Mouse (Mus musculus) heart, embryonic 16.5 days (tissue): ENCODE data around the gene Serf1. TPM values are rescaled to one million over a fixed set of nuclear protein-coding genes. Genes with fewer than 3 reads are reported as not detected.

Experiments used
- ATAC-seq: fragments of 200-750 bp; cut with Nextera tagmentation; replicated peaks from 2 replicates; pipeline ENCODE4 v1.8.0; 2017; ENCODE audit warnings: moderate number of reproducible peaks; ENCODE audit not compliant: insufficient read depth, low FRiP score; ENCODE audit errors: extremely low read depth
- H3K27ac ChIP-seq: fragments of 300-500 bp; sonication (generic); 2 replicates; pipeline ENCODE4 v1.5.1; 2014; ENCODE audit warnings: mild to moderate bottlenecking, low read length, control low read depth, moderate library complexity
- H3K27me3 ChIP-seq: fragments of 300-500 bp; sonication (generic); 2 replicates; pipeline ENCODE4 v1.6.1; 2014; ENCODE audit warnings: low read length, mixed read lengths; ENCODE audit not compliant: control insufficient read depth, insufficient read depth
- H3K36me3 ChIP-seq: fragments of 300-500 bp; sonication (generic); 2 replicates; pipeline ENCODE4 v1.6.1; 2014; ENCODE audit not compliant: control insufficient read depth, insufficient read depth
- H3K4me1 ChIP-seq: fragments of 300-500 bp; sonication (generic); 2 replicates; pipeline ENCODE4 v1.6.1; 2014; ENCODE audit warnings: low read length, mixed read lengths; ENCODE audit not compliant: control insufficient read depth, insufficient read depth
- H3K4me2 ChIP-seq: fragments of 300-500 bp; sonication (generic); 2 replicates; pipeline ENCODE4 v1.6.1; 2014; ENCODE audit warnings: low read depth, mild to moderate bottlenecking, control low read depth, low read length
- H3K4me3 ChIP-seq: fragments of 300-500 bp; sonication (generic); 2 replicates; pipeline ENCODE4 v1.5.1; 2014; ENCODE audit warnings: mild to moderate bottlenecking, control low read depth, low read length
- H3K9ac ChIP-seq: fragments of 300-500 bp; sonication (generic); 2 replicates; pipeline ENCODE4 v1.6.1; 2014; ENCODE audit warnings: low read length, control low read depth
- H3K9me3 ChIP-seq: fragments of 300-500 bp; sonication (generic); replicated peaks from 2 replicates; pipeline ENCODE4 v1.6.1; 2016; ENCODE audit warnings: low read length; ENCODE audit not compliant: control insufficient read depth
- WGBS: fragments of 180-500 bp; shearing (Covaris S2); extraction: QIAGEN DNeasy Blood & Tissue Kit; methylation state at CpG from one replicate; pipeline ENCODE4 v1.1.7; 2014; 5-methylcytosine and 5-hydroxymethylcytosine counted together
- polyA plus RNA-seq: library from polyadenylated mRNA; unstranded; fragments of >200 nt; fragmentation: Nextera tagmentation; extraction: Ambion mirVana; gene quantifications from 2 replicates; pipeline ENCODE4 v1.2.1, GENCODE M21; 2015

Serf1 gene
- 84.2 and 107 TPM in 2 replicates for polyA plus RNA-seq

- Histone ChIP-seq H3K27ac (peak within 1 kb of the TSS; percentile 73), H3K9ac (peak within 1 kb of the TSS; percentile 78), H3K4me2 (peak within 1 kb of the TSS; percentile 90), H3K36me3 (no peaks in the 10 kb centered on the region), H3K4me3 (peak within 1 kb of the TSS; percentile 68), H3K9me3 (no peaks in the 10 kb centered on the region), H3K4me1 (peaks cover 5% of the 10 kb centered on the region), H3K27me3 (no peaks in the 10 kb centered on the region)
- WGBS = under 1% methylated on average over 69 of the region's 76 CpGs
- peak; percentile 79 for ATAC-seq
Observed at GRCm38 (mm10) chr13:100107652-100108472, at the start of gene Serf1. Serf1 (plus strand) TSS chr13:100108012.

- peak; percentile 32; the same call in 1 of the 2 replicates for ATAC-seq
- no peaks in the 10 kb centered on the region for H3K9me3 ChIP-seq
- WGBS = 60% methylated on average over 3 of the region's 3 CpGs
- H3K9ac ChIP-seq = no peak overlapping the region
- no peaks in the 10 kb centered on the region for H3K4me1 ChIP-seq
- peaks cover 48% of the 10 kb centered on the region for H3K36me3 ChIP-seq
- H3K27ac ChIP-seq = no peak overlapping the region
- no peak overlapping the region for H3K4me2 ChIP-seq
- H3K27me3 ChIP-seq = no peaks in the 10 kb centered on the region
- no peak overlapping the region for H3K4me3 ChIP-seq
Observed at GRCm38 (mm10) chr13:100063936-100064335, 43.9 kb upstream of the Serf1 start.

GRCm38 (mm10) chr13:100067821-100068220 lies 40.0 kb upstream of the Serf1 start:
- ATAC-seq = no peak
- H3K4me2 ChIP-seq = no peak overlapping the region
- H3K9me3 ChIP-seq = no peaks in the 10 kb centered on the region
- 73% methylated on average over 6 of the region's 6 CpGs for WGBS
- peaks cover 52% of the 10 kb centered on the region for H3K36me3 ChIP-seq
- no peak overlapping the region for H3K4me3 ChIP-seq
- no peaks in the 10 kb centered on the region for H3K4me1 ChIP-seq
- H3K9ac ChIP-seq = no peak overlapping the region
- no peak overlapping the region for H3K27ac ChIP-seq
- no peaks in the 10 kb centered on the region for H3K27me3 ChIP-seq

GRCm38 (mm10) chr13:100071473-100071872 lies 36.3 kb upstream of the Serf1 start:
- Histone ChIP-seq H3K9me3 (no peaks in the 10 kb centered on the region), H3K4me1 (no peaks in the 10 kb centered on the region), H3K27ac (no peak overlapping the region), H3K36me3 (peaks cover 53% of the 10 kb centered on the region), H3K27me3 (no peaks in the 10 kb centered on the region), H3K4me3 (no peak overlapping the region), H3K4me2 (no peak overlapping the region), H3K9ac (no peak overlapping the region)
- 83% methylated on average over 8 of the region's 8 CpGs for WGBS
- ATAC-seq = no peak

GRCm38 (mm10) chr13:100098808-100099207 lies 9.0 kb upstream of the Serf1 start:
- no peak for ATAC-seq
- Histone ChIP-seq H3K9ac (no peak overlapping the region), H3K4me2 (no peak overlapping the region), H3K4me3 (no peak overlapping the region), H3K27me3 (no peaks in the 10 kb centered on the region), H3K27ac (no peak overlapping the region), H3K36me3 (peaks cover 36% of the 10 kb centered on the region), H3K4me1 (peaks cover 12% of the 10 kb centered on the region), H3K9me3 (no peaks in the 10 kb centered on the region)
- WGBS = 85% methylated on average over 6 of the region's 6 CpGs

- Histone ChIP-seq H3K36me3 (peaks cover 3% of the 10 kb centered on the region; the same call in 1 of the 2 replicates), H3K9ac (peak overlapping the region; percentile 97), H3K4me2 (peak overlapping the region; percentile 94), H3K27me3 (no peaks in the 10 kb centered on the region), H3K27ac (peak overlapping the region; percentile 91), H3K4me1 (peaks cover 15% of the 10 kb centered on the region), H3K9me3 (no peaks in the 10 kb centered on the region), H3K4me3 (peak overlapping the region; percentile 98)
- WGBS = 3% methylated on average over 15 of the region's 15 CpGs
- ATAC-seq = no peak
Observed at GRCm38 (mm10) chr13:100103052-100103658, 4.7 kb upstream of the Serf1 start.

- Histone ChIP-seq H3K36me3 (peaks cover 2% of the 10 kb centered on the region; the same call in 1 of the 2 replicates), H3K4me1 (peaks cover 15% of the 10 kb centered on the region), H3K9me3 (no peaks in the 10 kb centered on the region), H3K4me3 (peak within 1 kb of the TSS; percentile 98), H3K9ac (peak within 1 kb of the TSS; percentile 97), H3K4me2 (peak within 1 kb of the TSS; percentile 94), H3K27me3 (no peaks in the 10 kb centered on the region), H3K27ac (peak within 1 kb of the TSS; percentile 91)
- WGBS = under 1% methylated on average over 44 of the region's 44 CpGs
- peak; percentile 76 for ATAC-seq
Observed at GRCm38 (mm10) chr13:100103748-100104254, 4.0 kb upstream of the Serf1 start, which contains the start of gene Bdp1. Bdp1 (minus strand) TSS chr13:100104070.

GRCm38 (mm10) chr13:100112218-100112972 lies 4.6 kb downstream of the Serf1 start:
- 0 out of 2 replicates have a peak, but pooled peaks cover 2% of the 10 kb centered on the region for H3K36me3 ChIP-seq
- no peaks in the 10 kb centered on the region for H3K4me1 ChIP-seq
- no peak overlapping the region for H3K4me3 ChIP-seq
- H3K9me3 ChIP-seq = no peaks in the 10 kb centered on the region
- H3K4me2 ChIP-seq = no peak overlapping the region
- no peaks in the 10 kb centered on the region for H3K27me3 ChIP-seq
- 37% methylated on average over 5 of the region's 5 CpGs for WGBS
- no peak overlapping the region for H3K9ac ChIP-seq
- no peak for ATAC-seq
- H3K27ac ChIP-seq = no peak overlapping the region
